Mouse (Mus musculus) lung, postnatal 0 days (tissue): ENCODE results near the gene Igsf21. TPM values are rescaled to one million over a fixed set of nuclear protein-coding genes. Genes with fewer than 3 reads are reported as not detected.

Source experiments
- ATAC-seq: fragments of 200-750 bp; cut with Nextera tagmentation; 2 replicates; pipeline ENCODE4 v1.8.0; 2017; ENCODE audit warnings: moderate library complexity
- DNase-seq: peaks from one replicate; pipeline ENCODE4 v3.0.0-alpha.2; 2016; ENCODE audit warnings: low spot score
- H3K27ac ChIP-seq: fragments of 300-500 bp; sonication (generic); 2 replicates; pipeline ENCODE4 v1.5.1; 2014; ENCODE audit warnings: antibody characterized with exemption, mild to moderate bottlenecking, low read length, mixed read lengths
- H3K27me3 ChIP-seq: fragments of 300-500 bp; sonication (generic); replicated peaks from 2 replicates; pipeline ENCODE4 v1.6.1; 2014; ENCODE audit warnings: low read length, mixed read lengths; ENCODE audit not compliant: insufficient read depth
- H3K36me3 ChIP-seq: fragments of 300-500 bp; sonication (generic); 2 replicates; pipeline ENCODE4 v1.6.1; 2014; ENCODE audit warnings: low read length, mixed read lengths; ENCODE audit not compliant: insufficient read depth
- H3K4me1 ChIP-seq: fragments of 300-500 bp; sonication (generic); 2 replicates; pipeline ENCODE4 v1.6.1; 2014; ENCODE audit warnings: antibody characterized with exemption, low read depth, low read length, mixed read lengths; ENCODE audit not compliant: insufficient read depth
- H3K4me2 ChIP-seq: fragments of 300-500 bp; sonication (generic); replicated peaks from 2 replicates; pipeline ENCODE4 v1.6.1; 2014; ENCODE audit warnings: low read depth, mild to moderate bottlenecking, low read length, moderate library complexity, mixed read lengths
- H3K4me3 ChIP-seq: fragments of 300-500 bp; sonication (generic); 2 replicates; pipeline ENCODE4 v1.5.1; 2014; ENCODE audit warnings: low read depth, low read length
- H3K9ac ChIP-seq: fragments of 300-500 bp; sonication (generic); replicated peaks from 2 replicates; pipeline ENCODE4 v1.6.1; 2014; ENCODE audit warnings: low read depth, mild to moderate bottlenecking
- H3K9me3 ChIP-seq: fragments of 300-500 bp; sonication (generic); 2 replicates; pipeline ENCODE4 v1.6.1; 2016; ENCODE audit warnings: low read length, mixed read lengths
- CTCF ChIP-seq: IDR thresholded peaks from 2 replicates; pipeline ENCODE4 v1.5.1; 2016; ENCODE audit warnings: antibody characterized with exemption, mild to moderate bottlenecking
- EP300 ChIP-seq: IDR thresholded peaks from 2 replicates; pipeline ENCODE4 v1.6.1; 2016; ENCODE audit warnings: antibody characterized with exemption, mild to moderate bottlenecking, control low read depth
- WGBS: fragments of 180-500 bp; shearing (Covaris S2); extraction: QIAGEN DNeasy Blood & Tissue Kit; methylation state at CpG from one replicate; pipeline ENCODE4 v1.1.7; 2014; 5-methylcytosine and 5-hydroxymethylcytosine counted together
- polyA plus RNA-seq: library from polyadenylated mRNA; unstranded; fragments of >200 nt; fragmentation: Nextera tagmentation; extraction: Ambion mirVana; gene quantifications from 2 replicates; pipeline ENCODE4 v1.2.1, GENCODE M21; 2015

Igsf21 gene
- polyA plus RNA-seq, 1 experiment from 2014 or later: 0.13 TPM

DNA sequence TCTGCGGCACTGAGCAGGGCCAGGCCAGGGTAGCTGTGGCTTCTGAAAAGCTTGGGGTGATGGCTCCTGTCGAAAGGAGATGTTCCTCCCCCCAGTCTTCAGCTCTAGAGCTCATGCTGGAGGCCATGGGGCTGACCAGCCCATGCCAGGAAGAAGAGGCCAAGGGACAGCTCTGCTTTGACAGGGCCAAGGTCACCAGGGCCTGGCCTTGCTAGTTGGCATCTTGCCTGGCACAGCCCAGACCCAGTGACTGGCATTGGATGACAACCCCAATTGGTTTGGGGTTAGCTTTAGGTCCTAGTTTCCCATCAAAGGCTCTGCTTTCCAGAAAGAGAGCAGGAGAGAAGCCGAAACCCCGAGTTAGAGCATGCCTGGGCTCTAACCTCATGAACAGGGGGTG lies 156.9 kb downstream of the Igsf21 start:
- no peaks in the 10 kb centered on the region for H3K36me3 ChIP-seq
- H3K9me3 ChIP-seq: no peaks in the 10 kb centered on the region
- H3K4me3 ChIP-seq: no peak overlapping the region
- no peak overlapping the region for H3K4me2 ChIP-seq
- WGBS: 75% methylated on average over 4 of the region's 4 CpGs
- TF ChIP-seq CTCF (no peak), EP300 (no peak)
- no peak for ATAC-seq
- no peak for DNase-seq
- no peak overlapping the region for H3K27ac ChIP-seq
- H3K27me3 ChIP-seq: no peaks in the 10 kb centered on the region
- H3K4me1 ChIP-seq: no peaks in the 10 kb centered on the region
- no peak overlapping the region for H3K9ac ChIP-seq

DNA sequence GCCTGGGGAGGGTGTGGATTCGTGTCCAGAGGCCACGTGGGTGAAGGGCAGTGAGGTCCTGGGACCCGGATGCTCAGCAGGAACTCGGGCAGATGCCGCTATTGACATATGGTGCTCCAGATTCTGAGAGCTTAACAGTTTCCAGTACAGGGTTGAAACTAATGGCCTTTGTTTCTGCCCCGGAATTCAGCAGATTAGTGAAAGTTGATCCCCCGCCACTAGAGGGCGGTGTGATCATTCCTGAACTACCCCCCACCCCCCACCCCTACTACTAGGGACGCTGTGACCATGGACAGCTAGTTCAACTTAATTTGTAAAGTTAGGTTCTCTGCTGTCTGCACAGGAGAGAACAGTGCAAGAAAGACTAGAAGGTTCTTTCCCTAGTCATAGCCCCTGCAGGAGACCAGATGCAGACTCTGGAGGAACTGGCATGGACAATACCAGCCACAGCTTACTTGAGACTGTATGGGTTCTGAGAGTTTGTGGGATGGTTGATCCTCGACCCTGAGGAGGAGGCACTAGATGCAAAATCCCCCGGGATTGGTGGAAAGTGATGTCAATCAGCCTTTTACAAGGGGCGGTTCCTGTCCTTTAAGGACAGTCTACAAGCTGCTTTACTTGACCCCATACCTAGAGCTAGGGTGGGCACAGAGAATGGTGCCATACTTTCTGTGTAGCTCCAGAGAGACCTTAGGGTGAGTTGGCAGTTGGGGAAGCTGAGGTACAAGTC lies 157.7 kb downstream of the Igsf21 start:
- Histone ChIP-seq H3K9me3 (no peaks in the 10 kb centered on the region), H3K27ac (no peak overlapping the region), H3K9ac (no peak overlapping the region), H3K4me1 (no peaks in the 10 kb centered on the region), H3K4me2 (no peak overlapping the region), H3K36me3 (no peaks in the 10 kb centered on the region), H3K4me3 (no peak overlapping the region), H3K27me3 (no peaks in the 10 kb centered on the region)
- ATAC-seq (no peak), DNase-seq (no peak)
- TF ChIP-seq CTCF (0 out of 2 replicates have a peak, but pooled peaks have one; percentile 22), EP300 (no peak)
- WGBS: 79% methylated on average over 12 of the region's 12 CpGs

- Histone ChIP-seq H3K4me3 (no peak overlapping the region), H3K27me3 (no peaks in the 10 kb centered on the region), H3K36me3 (no peaks in the 10 kb centered on the region), H3K9ac (no peak overlapping the region), H3K9me3 (no peaks in the 10 kb centered on the region), H3K4me2 (no peak overlapping the region), H3K27ac (no peak overlapping the region), H3K4me1 (no peaks in the 10 kb centered on the region)
- DNase-seq (no peak), ATAC-seq (no peak)
- 59% methylated on average over 7 of the region's 7 CpGs for WGBS
- TF ChIP-seq CTCF: no peak
- no peak for TF ChIP-seq EP300
Observed at GRCm38 (mm10) chr4:140086192-140086591, 160.4 kb downstream of the Igsf21 start.

DNA sequence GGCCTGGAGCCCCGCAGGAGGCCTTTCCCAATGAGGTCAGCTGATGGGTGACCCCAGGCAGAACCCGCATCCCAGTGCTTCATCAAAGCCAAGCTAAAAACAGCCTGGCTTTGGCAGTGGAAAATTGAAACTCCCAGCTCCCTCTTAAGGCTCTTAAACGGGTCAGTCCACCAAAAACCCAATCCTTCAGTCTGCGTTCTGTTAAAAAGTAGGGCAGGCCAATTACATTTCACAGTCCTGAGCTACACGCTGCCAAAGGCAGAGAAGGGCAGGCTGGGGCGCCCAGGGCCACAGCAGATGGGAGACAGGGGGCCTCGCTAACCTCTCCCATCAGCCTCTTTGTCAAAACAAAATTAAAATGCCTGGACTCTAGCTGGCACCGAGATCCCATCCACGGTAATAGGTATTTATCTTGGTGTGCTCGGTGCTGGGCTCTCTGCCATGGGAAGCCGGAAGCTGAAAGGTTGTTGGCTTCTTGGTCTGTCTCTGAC lies 162.0 kb downstream of the Igsf21 start:
- 38% methylated on average over 11 of the region's 11 CpGs for WGBS
- TF ChIP-seq CTCF: no peak
- no peak for TF ChIP-seq EP300
- no peaks in the 10 kb centered on the region for H3K36me3 ChIP-seq
- no peaks in the 10 kb centered on the region for H3K27me3 ChIP-seq
- no peak for DNase-seq
- no peaks in the 10 kb centered on the region for H3K9me3 ChIP-seq
- H3K4me3 ChIP-seq: no peak overlapping the region
- no peak overlapping the region for H3K9ac ChIP-seq
- ATAC-seq: no peak
- no peak overlapping the region for H3K4me2 ChIP-seq
- H3K4me1 ChIP-seq: no peaks in the 10 kb centered on the region
- no peak overlapping the region for H3K27ac ChIP-seq

DNA sequence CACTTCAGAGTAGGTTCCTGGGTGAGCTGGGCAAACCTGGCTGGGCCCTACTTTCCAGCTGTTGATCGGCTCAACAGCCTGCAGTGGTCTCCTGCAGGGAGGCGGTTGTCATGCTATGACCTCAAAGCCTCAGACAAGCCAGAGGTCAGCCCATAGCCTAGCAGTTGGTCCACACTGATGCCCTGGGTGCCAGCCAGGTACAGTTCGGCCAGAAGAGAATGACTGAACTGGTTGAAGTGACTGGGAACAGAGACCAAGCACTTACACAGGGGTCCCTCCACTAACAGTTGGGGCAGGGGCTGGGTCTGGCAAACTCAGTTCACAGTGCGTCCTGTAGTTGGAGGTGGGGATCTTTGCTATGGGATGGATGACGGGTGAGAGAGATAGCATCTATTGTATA lies 162.5 kb downstream of the Igsf21 start:
- TF ChIP-seq EP300 (no peak), CTCF (no peak)
- Histone ChIP-seq H3K27ac (no peak overlapping the region), H3K9me3 (no peaks in the 10 kb centered on the region), H3K36me3 (no peaks in the 10 kb centered on the region), H3K4me1 (no peaks in the 10 kb centered on the region), H3K9ac (no peak overlapping the region), H3K27me3 (no peaks in the 10 kb centered on the region), H3K4me2 (no peak overlapping the region), H3K4me3 (no peak overlapping the region)
- 78% methylated on average over 5 of the region's 5 CpGs for WGBS
- DNase-seq (no peak), ATAC-seq (no peak)

- DNase-seq (no peak), ATAC-seq (no peak)
- Histone ChIP-seq H3K36me3 (no peaks in the 10 kb centered on the region), H3K4me3 (no peak overlapping the region), H3K4me1 (no peaks in the 10 kb centered on the region; the same call in 1 of the 2 replicates), H3K9ac (no peak overlapping the region), H3K4me2 (no peak overlapping the region), H3K27ac (no peak overlapping the region), H3K9me3 (no peaks in the 10 kb centered on the region), H3K27me3 (no peaks in the 10 kb centered on the region)
- TF ChIP-seq CTCF (no peak), EP300 (no peak)
- 69% methylated on average over 5 of the region's 5 CpGs for WGBS
Observed at GRCm38 (mm10) chr4:140078416-140078815, 168.2 kb downstream of the Igsf21 start.
